Mouse (Mus musculus) liver, embryonic 14.5 days (tissue): ENCODE measurements around the gene Zer1. TPM values are rescaled to one million over a fixed set of nuclear protein-coding genes. Genes with fewer than 3 reads are reported as not detected.
A peak's percentile ranks its signal among the peaks of the same experiment; 100 is the strongest.
"Not testable (repeated sequence)": the region's sequence is repeated elsewhere in the genome, so short reads cannot be mapped to it uniquely, and the experiment has no call there.

ENCODE experiments used
- ATAC-seq: fragments of 200-750 bp; cut with Nextera tagmentation; 2 replicates; pipeline ENCODE4 v1.8.0; 2017; ENCODE audit warnings: moderate number of reproducible peaks, mild to moderate bottlenecking, moderate library complexity; ENCODE audit not compliant: insufficient read depth
- DNase-seq, 3 experiments: peaks; one replicate each; pipeline ENCODE4 v3.0.0-alpha.2; 2012 to 2013; ENCODE audit warnings: low read depth in 3 of 3, low spot score in 3 of 3
- H3K27ac ChIP-seq: fragments of 300-500 bp; sonication (generic); 2 replicates; pipeline ENCODE4 v1.5.1; 2014; ENCODE audit warnings: moderate library complexity, mild to moderate bottlenecking, control low read depth, inconsistent platforms
- H3K27me3 ChIP-seq: fragments of 300-500 bp; sonication (generic); 2 replicates; pipeline ENCODE4 v1.6.1; 2014; ENCODE audit warnings: mild to moderate bottlenecking, low read length, moderate library complexity; ENCODE audit not compliant: control insufficient read depth, insufficient read depth
- H3K36me3 ChIP-seq: fragments of 300-500 bp; sonication (generic); replicated peaks from 2 replicates; pipeline ENCODE4 v1.6.1; 2014; ENCODE audit warnings: low read depth; ENCODE audit not compliant: control insufficient read depth, insufficient read depth
- H3K4me1 ChIP-seq, 2 experiments: fragments of 200-500 bp in 1 of 2; fragments of 300-500 bp in 1 of 2; sonication (generic) in 1 of 2; replicated peaks; 2 replicates each; pipeline ENCODE4 v1.6.1; 2012 to 2014; ENCODE audit warnings: antibody characterized with exemption in 1 of 2, inconsistent platforms in 1 of 2, low read length in 1 of 2; ENCODE audit not compliant: control insufficient read depth in 2 of 2, insufficient read depth in 2 of 2
- H3K4me2 ChIP-seq: fragments of 300-500 bp; sonication (generic); 2 replicates; pipeline ENCODE4 v1.6.1; 2014; ENCODE audit warnings: low read depth, mild to moderate bottlenecking, control low read depth, moderate library complexity
- H3K4me3 ChIP-seq, 2 experiments: fragments of 200-500 bp in 1 of 2; fragments of 300-500 bp in 1 of 2; sonication (generic) in 1 of 2; 2 replicates each; pipeline ENCODE4 v1.5.1; 2012 to 2014; ENCODE audit warnings: low read depth in 2 of 2, low read length in 2 of 2, mild to moderate bottlenecking in 2 of 2, control low read depth in 1 of 2, inconsistent platforms in 1 of 2, moderate library complexity in 1 of 2; ENCODE audit not compliant: insufficient read depth in 1 of 2
- H3K9ac ChIP-seq: fragments of 300-500 bp; sonication (generic); replicated peaks from 2 replicates; pipeline ENCODE4 v1.6.1; 2014; ENCODE audit warnings: mild to moderate bottlenecking, control low read depth, moderate library complexity
- H3K9me3 ChIP-seq: fragments of 300-500 bp; sonication (generic); 2 replicates; pipeline ENCODE4 v1.6.1; 2016; ENCODE audit warnings: low read length, mixed read lengths; ENCODE audit not compliant: control insufficient read depth
- CTCF ChIP-seq: IDR thresholded peaks from 2 replicates; pipeline ENCODE4 v1.5.1; 2016; ENCODE audit warnings: antibody characterized with exemption, low read depth, control low read depth
- EP300 ChIP-seq: IDR thresholded peaks from 2 replicates; pipeline ENCODE4 v1.6.1; 2016; ENCODE audit warnings: antibody characterized with exemption, low read depth
- WGBS: fragments of 180-500 bp; shearing (Covaris S2); extraction: QIAGEN DNeasy Blood & Tissue Kit; methylation state at CpG from one replicate; pipeline ENCODE4 v1.1.7; 2014; ENCODE audit not compliant: insufficient replicate concordance; 5-methylcytosine and 5-hydroxymethylcytosine counted together
- polyA plus RNA-seq, 2 experiments: library from polyadenylated mRNA; depleted of rRNA in 1 of 2; stranded (reverse) in 1 of 2; unstranded in 1 of 2; fragments of >200 nt; fragmentation: Nextera tagmentation in 1 of 2; extraction: Ambion mirVana in 1 of 2; gene quantifications; 2 replicates each; pipeline versions ENCODE4 v1.2.1 to v1.2.3; 2012 to 2014

Gene Zer1
- polyA plus RNA-seq, 2 experiments = 1.9 to 8.1 TPM

DNA sequence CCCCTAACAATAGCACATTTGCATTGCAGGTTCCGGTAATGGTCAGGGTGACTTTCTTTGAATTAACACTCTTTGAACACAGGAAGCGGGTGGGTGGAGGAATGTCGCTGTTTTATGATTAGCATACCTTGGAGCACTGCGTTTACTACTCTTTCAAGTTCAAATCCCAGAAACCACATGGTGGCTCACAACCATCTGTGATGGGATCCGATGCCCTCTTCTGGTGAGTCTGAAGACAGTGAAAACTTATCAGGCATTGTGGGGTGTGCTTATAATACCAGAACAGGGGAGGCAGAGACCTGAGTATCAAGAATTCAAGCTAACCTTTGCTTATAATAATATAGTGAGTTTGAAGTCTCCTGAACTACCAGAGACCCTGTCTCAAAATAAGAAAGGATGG is 6.9 kb upstream of the Zer1 start:
- H3K4me2 ChIP-seq, ATAC-seq, H3K27me3 ChIP-seq, H3K27ac ChIP-seq, H3K36me3 ChIP-seq, H3K4me3 ChIP-seq, H3K9me3 ChIP-seq, DNase-seq, H3K9ac ChIP-seq: not testable (repeated sequence)
- WGBS = 59% methylated on average over 5 of the region's 5 CpGs
- TF ChIP-seq CTCF = peak; percentile 28
- H3K4me1 ChIP-seq = peaks cover 7 to 19% of the 10 kb centered on the region in 2 experiments; a peak in 3 of 4 replicates

DNA sequence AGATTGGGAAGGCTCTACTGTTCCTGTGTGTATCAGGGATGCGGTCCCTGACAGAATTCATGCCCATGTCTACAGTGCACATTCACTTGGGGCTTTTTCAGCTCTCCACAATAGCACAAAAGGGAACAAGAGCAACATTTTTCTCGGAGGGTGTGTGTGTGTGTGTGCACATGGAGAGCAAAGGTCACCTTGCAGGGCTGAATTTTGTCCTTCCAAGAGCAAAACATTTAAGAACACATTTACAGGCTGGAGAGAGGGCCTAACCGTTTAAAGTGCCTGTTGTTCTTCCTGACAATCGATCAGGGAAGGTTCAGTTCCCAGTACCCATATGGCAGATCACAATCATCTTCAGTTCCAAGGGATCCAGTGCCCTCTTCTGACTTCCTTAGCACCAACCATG is 5.8 kb upstream of the Zer1 start:
- Histone ChIP-seq H3K4me3 (no peak overlapping the region), H3K4me2 (no peak overlapping the region), H3K27me3 (no peaks in the 10 kb centered on the region), H3K9me3 (no peaks in the 10 kb centered on the region), H3K9ac (no peak overlapping the region), H3K4me1 (peaks cover 8 to 18% of the 10 kb centered on the region in 2 experiments), H3K27ac (no peak overlapping the region), H3K36me3 (no peaks in the 10 kb centered on the region)
- DNase-seq (no peak), ATAC-seq (no peak)
- TF ChIP-seq CTCF = no peak
- TF ChIP-seq EP300 = no peak
- WGBS = 62% methylated on average over 4 of the region's 4 CpGs

DNA sequence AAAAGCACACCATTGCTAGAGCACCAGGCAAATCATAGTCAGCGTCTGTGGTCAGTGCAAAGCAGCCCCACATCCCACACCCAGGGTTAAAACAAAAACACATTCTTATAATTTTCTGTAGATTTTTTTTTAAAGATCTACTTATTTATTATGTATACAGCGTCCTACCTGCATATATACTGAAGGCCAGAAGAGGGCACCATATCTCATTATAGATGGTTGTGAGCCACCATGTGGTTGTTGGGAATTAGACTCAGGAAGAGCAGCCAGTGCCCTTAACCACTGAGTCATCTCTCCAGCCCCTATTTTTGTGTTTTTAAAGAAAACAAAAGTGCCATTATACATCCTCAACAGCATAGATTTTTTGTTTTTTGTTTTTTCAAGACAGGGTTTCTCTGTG is 4.4 kb upstream of the Zer1 start:
- Histone ChIP-seq H3K9ac (no peak overlapping the region), H3K4me3 (no peak overlapping the region), H3K27me3 (no peaks in the 10 kb centered on the region), H3K36me3 (no peaks in the 10 kb centered on the region), H3K27ac (no peak overlapping the region), H3K9me3 (no peaks in the 10 kb centered on the region), H3K4me2 (no peak overlapping the region), H3K4me1 (peaks cover 7 to 14% of the 10 kb centered on the region in 2 experiments)
- no peak for ATAC-seq
- no peak for DNase-seq
- WGBS = 17% methylated on average over 2 of the region's 2 CpGs
- TF ChIP-seq EP300 (no peak), CTCF (peak; percentile 75)

DNA sequence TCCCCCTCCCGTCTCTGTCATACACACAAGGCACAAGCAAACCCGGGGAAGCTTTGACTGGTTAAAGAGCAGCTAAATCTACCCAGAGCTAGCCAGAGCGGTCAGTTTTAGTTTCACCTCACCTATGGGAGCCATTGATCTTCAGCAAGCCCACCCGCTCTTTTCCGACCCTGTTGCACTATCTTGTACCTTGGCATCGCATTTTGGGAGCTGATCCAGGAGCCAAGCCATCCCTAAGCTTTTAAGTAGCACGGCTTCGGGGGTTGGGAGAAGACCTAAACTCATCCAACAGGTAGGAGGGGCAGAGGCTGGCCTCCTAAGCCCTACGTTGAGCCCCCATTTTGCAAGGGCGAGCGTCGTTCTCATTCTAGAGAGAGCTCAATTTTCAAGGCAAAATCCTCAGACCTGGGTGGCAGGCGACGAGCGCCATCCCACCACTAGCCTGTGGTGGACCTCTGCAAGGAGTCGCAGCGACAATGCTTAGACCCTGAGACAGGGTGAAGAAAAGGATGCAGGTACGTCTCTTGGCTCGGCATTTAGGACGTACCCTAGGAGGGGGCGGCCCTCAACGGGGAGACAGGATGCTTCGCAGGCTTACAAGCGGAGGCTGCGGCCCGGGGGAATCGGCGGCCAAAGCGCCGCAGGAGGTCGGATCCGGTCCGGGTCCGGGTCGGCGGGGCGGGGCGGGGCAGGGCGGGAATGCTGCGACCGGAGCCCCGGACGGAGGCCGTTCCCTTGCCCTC is 485 bp downstream of the Zer1 start:
- Histone ChIP-seq H3K9ac (peak overlapping the region; percentile 95), H3K27ac (peak overlapping the region; percentile 90), H3K27me3 (no peaks in the 10 kb centered on the region), H3K36me3 (no peaks in the 10 kb centered on the region), H3K4me2 (peak overlapping the region; percentile 87), H3K4me3 (peak overlapping the region; percentile 82 to 87), H3K9me3 (no peaks in the 10 kb centered on the region), H3K4me1 (peaks cover 5 to 17% of the 10 kb centered on the region in 2 experiments)
- DNase-seq (no peak), ATAC-seq (no peak)
- TF ChIP-seq CTCF (no peak), EP300 (no peak)
- 2% methylated on average over 44 of the region's 44 CpGs for WGBS

- no peak overlapping the region; the same call in 1 of the 2 replicates for H3K4me2 ChIP-seq
- no peak overlapping the region for H3K4me3 ChIP-seq
- peaks cover 5 to 17% of the 10 kb centered on the region in 2 experiments for H3K4me1 ChIP-seq
- H3K27ac ChIP-seq = no peak overlapping the region
- DNase-seq (no peak), ATAC-seq (no peak)
- no peaks in the 10 kb centered on the region for H3K9me3 ChIP-seq
- TF ChIP-seq EP300 (no peak), CTCF (no peak)
- no peaks in the 10 kb centered on the region for H3K27me3 ChIP-seq
- H3K36me3 ChIP-seq = no peaks in the 10 kb centered on the region
- H3K9ac ChIP-seq = no peak overlapping the region
- WGBS = 77% methylated on average over 5 of the region's 5 CpGs
Measured at GRCm38 (mm10) chr2:30122766-30123165, 1.6 kb downstream of the Zer1 start.
